Mouse (Mus musculus): ENCODE results near the gene Camta1.
"Not testable (repeated sequence)": the region's sequence is repeated elsewhere in the genome, so short reads cannot be mapped to it uniquely, and the experiment has no call there.

Camta1 gene

GRCm38 (mm10) chr4:151073108-151073744 lies 788.5 kb downstream of the Camta1 start:
- peak; percentile 73 for DNase-seq (ENCODE audit: low read depth, low spot score)

GRCm38 (mm10) chr4:151070962-151071361 lies 790.7 kb downstream of the Camta1 start:
- DNase-seq (ENCODE audit: low read depth, low spot score), result no peak

- DNase-seq (ENCODE audit: low read depth, low spot score), result no peak
Observed at GRCm38 (mm10) chr4:151068751-151069150, 792.9 kb downstream of the Camta1 start.

- DNase-seq (ENCODE audit: low read depth, low spot score), result no peak
Observed at GRCm38 (mm10) chr4:151059566-151059965, 802.1 kb downstream of the Camta1 start.

GRCm38 (mm10) chr4:151058634-151059033 lies 803.0 kb downstream of the Camta1 start:
- no peak for DNase-seq (ENCODE audit: low read depth, low spot score)

GRCm38 (mm10) chr4:151057347-151058321 lies 804.0 kb downstream of the Camta1 start, which contains the start of gene Vamp3:
TSS of gene Vamp3 (minus strand) at chr4:151057963.
- DNase-seq (ENCODE audit: low read depth, low spot score), result peak; percentile 100

- DNase-seq (ENCODE audit: low read depth, low spot score), result no peak
Observed at GRCm38 (mm10) chr4:151051162-151051561, 810.5 kb downstream of the Camta1 start.

GRCm38 (mm10) chr4:151046524-151046923 lies 815.2 kb downstream of the Camta1 start:
- no peak for DNase-seq (ENCODE audit: low read depth, low spot score)

- peak; percentile 34 for DNase-seq (ENCODE audit: low read depth, low spot score)
Observed at GRCm38 (mm10) chr4:151044944-151045570, 816.6 kb downstream of the Camta1 start.

GRCm38 (mm10) chr4:151044037-151044943 lies 817.4 kb downstream of the Camta1 start, which contains the start of gene Per3:
TSS of gene Per3 (minus strand) at chr4:151044665.
- DNase-seq (ENCODE audit: low read depth, low spot score), result peak; percentile 94

GRCm38 (mm10) chr4:151043281-151043680 lies 818.4 kb downstream of the Camta1 start:
- no peak for DNase-seq (ENCODE audit: low read depth, low spot score)

GRCm38 (mm10) chr4:151041506-151041905 lies 820.2 kb downstream of the Camta1 start:
- no peak for DNase-seq (ENCODE audit: low read depth, low spot score)

- no peak for DNase-seq (ENCODE audit: low read depth, low spot score)
Observed at GRCm38 (mm10) chr4:151037800-151038199, 823.9 kb downstream of the Camta1 start.

- DNase-seq (ENCODE audit: low read depth, low spot score), result no peak
Observed at GRCm38 (mm10) chr4:151036521-151036920, 825.2 kb downstream of the Camta1 start.

- peak; percentile 58 for DNase-seq (ENCODE audit: low read depth, low spot score)
Observed at GRCm38 (mm10) chr4:151027001-151027400, 834.7 kb downstream of the Camta1 start.

GRCm38 (mm10) chr4:151024152-151024551 lies 837.5 kb downstream of the Camta1 start:
- no peak for DNase-seq (ENCODE audit: low read depth, low spot score)

GRCm38 (mm10) chr4:151017356-151017755 lies 844.3 kb downstream of the Camta1 start:
- DNase-seq (ENCODE audit: low read depth, low spot score), result not testable (repeated sequence)

- no peak for DNase-seq (ENCODE audit: low read depth, low spot score)
Observed at GRCm38 (mm10) chr4:151015946-151016345, 845.7 kb downstream of the Camta1 start.

GRCm38 (mm10) chr4:151010316-151010715 lies 851.4 kb downstream of the Camta1 start:
- DNase-seq (ENCODE audit: low read depth, low spot score), result no peak

GRCm38 (mm10) chr4:151006945-151007344 lies 854.7 kb downstream of the Camta1 start:
- peak; percentile 66 for DNase-seq (ENCODE audit: low read depth, low spot score)

All from CD4-positive, CD25-positive, alpha-beta regulatory T cell, adult 2 months (primary cell).